ENCODE assay signal across 10 mouse cellular contexts in genomic region chr4:93879351-93879872, GRCm38 (mm10).
A peak's percentile ranks its signal among the peaks of the same experiment; 100 is the strongest.
DNase-seq lines count a peak whose midpoint lies in the region; ATAC-seq and TF ChIP-seq lines count a peak whose summit lies in the region.
"Had no signal": no experiment of that assay in that cellular context is flagged by ENCODE, and none has a peak within 500 bp of the region (broad histone marks: within the 10 kb centered on the region; RNA-seq: fewer than 3 reads in every experiment).

No protein-coding gene starts in this region.

- no peak overlapping the region for H3K27ac ChIP-seq in midbrain, embryonic 11.5 days (ENCODE audit: low read depth, low read length)
- H3K27ac ChIP-seq in midbrain, embryonic 10.5 days (replicated peaks): no peak overlapping the region
- H3K27ac ChIP-seq in midbrain, embryonic 13.5 days: peak overlapping the region; percentile 63
- no peak overlapping the region for H3K27ac ChIP-seq in heart, embryonic 12.5 days (ENCODE audit: poor library complexity, severe bottlenecking)
- no peak overlapping the region for H3K27ac ChIP-seq in thymus, adult 2 months (ENCODE audit: control insufficient read depth, insufficient read depth, low read length)
- H3K27ac ChIP-seq: layer of hippocampus, adult 2 months had no signal

- 81% methylated on average over 8 of the region's 8 CpGs for whole genome bisulfite sequencing in midbrain, embryonic 11.5 days
- WGBS in midbrain, embryonic 10.5 days: 83% methylated on average over 8 of the region's 8 CpGs
- 64% methylated on average over 8 of the region's 8 CpGs for WGBS in midbrain, embryonic 13.5 days
- WGBS in heart, embryonic 12.5 days: 56% methylated on average over 8 of the region's 8 CpGs
- 85% methylated on average over 8 of the region's 8 CpGs for WGBS in thymus, adult 2 months

- no peak for TF ChIP-seq POLR2A in thymus, adult 2 months (IDR thresholded peaks at IDR 0.05; ENCODE audit: control insufficient read depth, extremely low read depth, insufficient read depth, low read length, poor library complexity)

- TF ChIP-seq CTCF in thymus, adult 2 months (IDR thresholded peaks at IDR 0.05; ENCODE audit: borderline replicate concordance, control insufficient read depth, extremely low read depth, insufficient read depth, low read length, poor library complexity): no peak

- no peak overlapping the region for H3K4me3 ChIP-seq in midbrain, embryonic 11.5 days (ENCODE audit: low read depth, low read length)
- H3K4me3 ChIP-seq in midbrain, embryonic 10.5 days: no peak overlapping the region
- no peak overlapping the region for H3K4me3 ChIP-seq in midbrain, embryonic 13.5 days (replicated peaks)
- H3K4me3 ChIP-seq in heart, embryonic 12.5 days: no peak overlapping the region
- H3K4me3 ChIP-seq in thymus, adult 2 months (ENCODE audit: control insufficient read depth, insufficient read depth, low read length): no peak overlapping the region
- H3K4me3 ChIP-seq: layer of hippocampus, adult 2 months had no signal

- no peaks in the 10 kb centered on the region for H3K27me3 ChIP-seq in midbrain, embryonic 11.5 days (ENCODE audit: control insufficient read depth, insufficient read depth, low read length)
- no peaks in the 10 kb centered on the region for H3K27me3 ChIP-seq in midbrain, embryonic 10.5 days (ENCODE audit: low read depth, poor library complexity, severe bottlenecking)
- no peaks in the 10 kb centered on the region for H3K27me3 ChIP-seq in midbrain, embryonic 13.5 days
- H3K27me3 ChIP-seq in heart, embryonic 12.5 days (replicated peaks): no peaks in the 10 kb centered on the region
- H3K27me3 ChIP-seq in thymus, adult 2 months (ENCODE audit: control insufficient read depth, insufficient read depth, low read length): no peaks in the 10 kb centered on the region

- H3K9ac ChIP-seq in midbrain, embryonic 11.5 days (ENCODE audit: low read length): no peak overlapping the region
- H3K9ac ChIP-seq in midbrain, embryonic 13.5 days (replicated peaks): no peak overlapping the region
- H3K9ac ChIP-seq in heart, embryonic 12.5 days: no peak overlapping the region

- H3K4me2 ChIP-seq in midbrain, embryonic 11.5 days: no peak overlapping the region
- H3K4me2 ChIP-seq in midbrain, embryonic 13.5 days (replicated peaks): no peak overlapping the region
- H3K4me2 ChIP-seq in heart, embryonic 12.5 days: no peak overlapping the region

- peak; percentile 78 for ATAC-seq in midbrain, embryonic 11.5 days (ENCODE audit: low FRiP score)
- ATAC-seq in midbrain, embryonic 13.5 days: peak; percentile 91
- no peak for ATAC-seq in heart, embryonic 12.5 days (ENCODE audit: insufficient number of reproducible peaks, low FRiP score)

- H3K36me3 ChIP-seq in midbrain, embryonic 11.5 days (ENCODE audit: control insufficient read depth, insufficient read depth, low read length): no peaks in the 10 kb centered on the region
- H3K36me3 ChIP-seq in midbrain, embryonic 10.5 days: no peaks in the 10 kb centered on the region
- no peaks in the 10 kb centered on the region for H3K36me3 ChIP-seq in midbrain, embryonic 13.5 days
- no peaks in the 10 kb centered on the region for H3K36me3 ChIP-seq in heart, embryonic 12.5 days
- no peaks in the 10 kb centered on the region for H3K36me3 ChIP-seq in thymus, adult 2 months (ENCODE audit: control insufficient read depth, insufficient read depth, low read length)

- no peak for DNase-seq in midbrain, embryonic 11.5 days (ENCODE audit: low spot score, missing footprints)
- no peak for DNase-seq in midbrain, embryonic 10.5 days (ENCODE audit: low spot score)
- peak; percentile 67 to 68 for DNase-seq in frontal cortex, postnatal 36 days (ENCODE audit: low spot score in 2 of 2)
- no peak for DNase-seq in lung, postnatal 4 days
- DNase-seq in spleen, postnatal 4 days (ENCODE audit: low spot score in 2 of 2): no peak
- DNase-seq in thymus, adult 2 months: no peak
- DNase-seq: gastrocnemius, postnatal 36 days had no signal

- H3K4me1 ChIP-seq in midbrain, embryonic 11.5 days (ENCODE audit: control insufficient read depth, insufficient read depth, low read length): no peaks in the 10 kb centered on the region
- no peaks in the 10 kb centered on the region for H3K4me1 ChIP-seq in midbrain, embryonic 10.5 days
- H3K4me1 ChIP-seq in midbrain, embryonic 13.5 days (replicated peaks): 0 out of 2 replicates have a peak, but pooled peaks cover 3% of the 10 kb centered on the region
- H3K4me1 ChIP-seq in heart, embryonic 12.5 days (replicated peaks): no peaks in the 10 kb centered on the region
- H3K4me1 ChIP-seq in thymus, adult 2 months (replicated peaks; ENCODE audit: control insufficient read depth, insufficient read depth, low read length): no peaks in the 10 kb centered on the region

- no peaks in the 10 kb centered on the region for H3K9me3 ChIP-seq in midbrain, embryonic 11.5 days (ENCODE audit: control insufficient read depth, low read length)
- no peaks in the 10 kb centered on the region for H3K9me3 ChIP-seq in midbrain, embryonic 10.5 days (replicated peaks)
- H3K9me3 ChIP-seq in midbrain, embryonic 13.5 days: no peaks in the 10 kb centered on the region
- H3K9me3 ChIP-seq in heart, embryonic 12.5 days (replicated peaks): no peaks in the 10 kb centered on the region

Comparison
In these comparisons a context has a peak if more than half of its experiments do, and no peak if none do; other contexts are left out.
1. DNase-seq: peak in frontal cortex, postnatal 36 days (2 of 2); none in midbrain, embryonic 11.5 days (single experiment), midbrain, embryonic 10.5 days (single experiment), lung, postnatal 4 days (0 of 2), spleen, postnatal 4 days (0 of 2) and thymus, adult 2 months (single experiment).